Mouse (Mus musculus) urinary bladder, postnatal 25 days (tissue): ENCODE results near the gene Ccdc141.
"Not testable (repeated sequence)": the region's sequence is repeated elsewhere in the genome, so short reads cannot be mapped to it uniquely, and the experiment has no call there.

Source experiments
- DNase-seq: peaks from one replicate; pipeline ENCODE4 v3.0.0; 2022; ENCODE audit warnings: low spot score

Ccdc141 gene

DNA sequence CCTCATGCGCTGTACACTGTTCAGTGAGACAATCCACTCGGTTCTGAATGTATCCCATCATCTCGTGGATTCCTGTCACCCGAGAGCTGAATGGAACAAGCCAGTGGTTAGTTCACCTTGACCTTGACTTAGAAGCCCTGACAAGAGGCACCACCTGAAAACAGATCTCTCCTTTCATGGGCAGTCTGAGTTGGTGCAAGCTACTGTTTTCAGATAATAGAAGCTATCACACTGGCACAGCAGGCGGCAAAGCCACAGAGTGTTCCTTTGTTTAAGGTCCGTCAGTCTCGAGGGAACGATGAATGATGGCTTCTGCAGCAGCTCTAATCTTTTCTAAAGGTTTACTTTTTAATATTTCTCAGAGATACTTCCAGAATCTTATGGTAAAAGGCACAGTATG is 110.8 kb downstream of the Ccdc141 start:
- no peak for DNase-seq

DNA sequence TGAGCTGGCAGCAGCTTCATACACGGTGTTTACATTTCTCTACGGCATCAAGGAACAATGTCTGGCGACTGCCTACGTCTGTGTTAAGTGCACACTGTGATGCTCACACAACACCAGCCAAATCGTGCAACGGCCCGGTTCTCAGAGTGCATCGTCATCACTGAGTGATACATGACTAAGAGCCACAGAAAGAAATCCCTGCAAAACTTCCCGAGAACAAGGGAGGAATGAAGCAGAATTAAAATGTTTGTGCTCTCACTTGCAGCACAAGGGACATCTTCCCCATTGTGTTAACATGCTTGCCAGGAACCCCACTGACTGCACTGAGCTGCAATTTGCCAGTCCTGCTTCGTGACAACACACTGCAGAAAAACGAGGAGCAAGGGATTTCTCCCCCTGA is 114.1 kb downstream of the Ccdc141 start:
- no peak for DNase-seq

DNA sequence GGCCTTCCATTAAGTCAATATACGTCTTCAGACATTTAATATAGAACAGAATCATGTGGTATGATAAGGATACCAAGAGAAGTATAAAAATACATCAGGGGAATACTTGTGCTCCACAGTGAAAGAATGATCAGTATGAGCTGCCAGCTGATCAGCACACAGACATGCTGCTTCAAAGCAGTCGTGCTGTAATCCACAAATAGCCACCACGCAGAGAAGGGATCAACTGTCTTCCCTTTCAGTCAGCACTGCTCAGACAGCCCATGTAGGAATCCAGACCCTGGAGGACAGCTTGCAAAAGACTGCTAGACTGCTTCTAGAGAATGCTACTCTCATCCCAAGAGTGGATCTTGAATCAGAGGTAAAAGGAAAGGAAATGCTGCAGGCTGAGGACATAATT is 127.5 kb downstream of the Ccdc141 start:
- no peak for DNase-seq

DNA sequence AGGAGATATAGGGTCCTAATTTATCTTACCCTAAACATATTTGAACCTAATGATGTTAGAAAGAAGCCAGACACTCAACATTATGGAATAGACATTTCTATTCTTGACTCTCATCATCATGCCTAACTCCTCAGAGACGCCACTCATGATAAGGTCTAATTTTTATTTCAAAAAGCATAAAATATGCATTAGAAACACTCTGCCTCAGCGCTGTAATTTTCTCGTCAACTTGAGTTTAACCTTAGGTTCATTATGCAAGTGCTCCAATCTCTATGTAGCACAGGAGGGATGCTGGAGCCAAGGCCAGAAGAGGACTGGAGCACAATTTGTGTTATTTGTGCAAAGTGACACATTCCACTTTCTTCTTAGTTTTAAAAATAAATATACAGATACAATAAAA is 130.8 kb downstream of the Ccdc141 start:
- no peak for DNase-seq

DNA sequence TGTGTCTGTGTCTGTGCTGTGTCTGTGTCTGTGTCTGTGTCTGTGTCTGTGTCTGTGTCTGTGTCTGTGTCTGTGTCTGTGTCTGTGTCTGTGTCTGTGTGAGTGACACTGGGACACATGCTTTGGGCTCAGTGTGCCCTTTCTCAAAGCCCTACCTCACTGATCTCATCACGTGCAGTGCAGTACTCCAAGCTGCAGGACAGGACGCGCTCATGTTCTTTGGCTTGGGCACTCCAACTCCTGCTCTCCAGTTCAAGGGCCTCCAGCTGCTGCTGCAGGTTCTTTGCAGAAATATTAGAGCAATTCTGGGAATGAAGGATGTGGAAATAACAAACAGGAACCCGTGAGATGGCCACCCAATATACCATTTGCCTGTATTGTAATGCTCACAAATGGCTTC is 131.2 kb downstream of the Ccdc141 start:
- no peak for DNase-seq

DNA sequence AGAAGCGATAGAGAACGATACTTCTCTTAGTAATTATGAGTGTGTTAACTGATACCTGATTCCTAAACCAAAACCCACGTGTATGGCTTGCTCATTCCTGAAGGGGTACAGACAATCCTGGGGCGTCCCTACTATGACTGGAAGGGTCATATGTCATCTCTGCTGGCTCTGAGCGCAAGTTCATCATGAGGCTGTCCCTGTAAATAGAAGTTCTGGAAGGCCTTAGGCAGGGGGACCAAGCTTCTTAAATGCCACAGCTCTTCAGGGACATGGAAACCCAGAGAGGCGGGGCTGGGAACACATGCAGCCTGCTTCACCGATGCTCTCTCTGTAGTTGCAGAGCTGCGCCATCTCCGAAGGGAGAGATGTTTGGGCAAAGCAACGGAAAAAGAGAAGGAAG is 133.2 kb downstream of the Ccdc141 start:
- no peak for DNase-seq

DNA sequence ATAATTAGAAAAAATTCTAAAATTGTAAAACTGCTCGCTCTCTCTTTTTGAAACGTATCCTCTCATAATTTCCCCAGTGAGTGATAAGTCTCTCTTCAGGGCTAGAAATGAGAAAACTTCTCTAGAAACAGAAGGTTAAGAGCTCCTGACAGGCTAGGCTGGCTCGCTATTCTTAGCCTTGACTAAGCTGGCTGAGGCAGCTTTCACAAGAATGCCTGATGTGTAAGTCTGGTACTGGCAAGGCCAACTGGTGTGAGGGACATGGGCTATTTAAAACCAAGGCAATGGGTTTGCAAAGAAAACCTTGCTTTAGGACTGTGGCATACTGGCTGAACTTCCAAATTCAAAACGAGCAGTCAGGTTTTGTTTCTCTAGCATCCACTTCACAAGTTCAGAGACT is 136.3 kb downstream of the Ccdc141 start:
- DNase-seq: no peak

DNA sequence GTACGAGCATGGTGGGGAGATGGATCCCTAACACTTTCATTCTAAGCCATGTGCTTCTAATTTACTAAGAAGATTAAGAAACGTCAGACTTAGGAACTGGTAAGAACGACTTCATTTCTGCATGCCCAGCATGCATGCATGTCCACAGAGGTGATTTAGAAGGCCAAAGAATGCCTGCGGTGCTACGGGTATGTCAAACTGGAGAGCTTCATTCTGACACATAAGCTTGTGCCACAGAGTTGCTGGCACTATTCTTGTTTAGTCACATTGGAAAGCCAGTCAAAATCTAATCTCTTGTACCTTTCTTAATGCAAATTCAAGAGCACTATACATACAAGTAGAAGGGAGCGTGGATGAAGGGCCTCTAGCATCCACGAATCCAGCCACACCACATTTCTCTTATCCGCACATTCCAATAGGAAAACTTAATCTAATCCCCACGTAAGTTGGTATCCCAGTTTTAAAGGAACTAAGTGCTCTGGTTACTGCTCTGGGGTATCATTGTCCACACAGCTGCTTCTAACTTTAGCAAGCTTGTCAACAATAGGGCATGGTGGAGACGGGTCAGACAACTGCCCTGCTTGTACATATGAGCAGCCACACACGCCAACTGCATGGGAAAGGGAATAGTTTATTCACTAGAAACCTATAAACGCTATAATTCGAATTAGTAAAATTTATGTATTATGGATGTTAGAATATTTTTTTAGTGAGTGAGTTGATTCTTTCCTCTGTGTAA is 136.9 kb downstream of the Ccdc141 start:
- no peak for DNase-seq

DNA sequence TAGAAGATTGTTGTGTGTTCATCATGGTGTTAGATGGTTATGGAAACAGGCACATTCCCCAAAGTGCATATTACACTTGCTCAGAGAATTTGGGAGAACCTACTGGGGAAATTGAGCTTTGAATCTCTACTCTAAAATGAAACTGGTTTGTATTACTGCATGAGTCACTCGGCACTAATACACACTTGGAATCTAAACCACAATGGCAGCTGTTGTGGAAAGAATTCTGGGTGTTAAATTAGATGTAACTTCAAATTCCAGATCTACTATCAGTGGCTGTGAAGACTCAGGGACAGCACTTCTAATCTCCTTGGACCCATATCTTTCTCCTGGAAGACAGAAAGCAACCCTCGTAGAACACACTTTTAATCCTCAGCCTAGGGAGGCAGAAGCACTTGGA is 149.8 kb downstream of the Ccdc141 start:
- DNase-seq: no peak

DNA sequence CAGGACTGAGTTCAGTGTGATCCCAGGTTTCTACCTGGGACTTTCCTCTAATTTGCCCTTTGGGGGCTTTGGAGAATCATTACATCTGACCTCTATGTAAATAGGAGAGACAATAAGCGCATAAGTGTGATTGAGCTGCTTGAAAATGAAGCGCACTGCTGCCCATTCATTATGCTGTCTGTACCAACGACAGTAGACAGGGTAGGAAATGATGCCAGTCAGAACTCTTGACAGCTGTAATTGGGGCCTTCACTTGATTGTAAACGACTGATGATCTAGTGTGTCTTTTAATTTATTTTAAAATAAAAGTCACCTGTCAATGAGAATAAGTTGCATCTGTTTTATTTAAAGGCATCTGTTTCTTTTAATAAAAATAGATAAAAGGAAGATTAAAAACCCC is 152.7 kb downstream of the Ccdc141 start:
- no peak for DNase-seq

DNA sequence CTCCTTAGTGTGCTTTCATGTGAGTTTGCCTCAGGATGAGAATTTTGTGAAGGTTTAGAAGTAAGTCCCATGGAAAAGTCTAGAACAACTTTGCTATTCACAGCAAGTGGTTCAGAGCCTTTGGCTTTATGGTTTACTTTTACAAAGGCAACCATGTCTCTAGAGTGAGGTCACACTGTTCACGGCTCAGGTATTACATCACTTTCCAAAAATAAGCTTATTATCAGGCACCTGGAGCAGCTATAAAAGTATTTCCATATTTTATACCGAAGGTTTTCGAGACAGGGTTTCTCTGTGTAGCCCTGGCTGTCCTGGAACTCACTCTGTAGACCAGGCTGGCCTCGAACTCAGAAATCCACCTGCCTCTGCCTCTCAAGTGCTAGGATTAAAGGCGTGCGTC is 157.0 kb downstream of the Ccdc141 start:
- DNase-seq: not testable (repeated sequence)

DNA sequence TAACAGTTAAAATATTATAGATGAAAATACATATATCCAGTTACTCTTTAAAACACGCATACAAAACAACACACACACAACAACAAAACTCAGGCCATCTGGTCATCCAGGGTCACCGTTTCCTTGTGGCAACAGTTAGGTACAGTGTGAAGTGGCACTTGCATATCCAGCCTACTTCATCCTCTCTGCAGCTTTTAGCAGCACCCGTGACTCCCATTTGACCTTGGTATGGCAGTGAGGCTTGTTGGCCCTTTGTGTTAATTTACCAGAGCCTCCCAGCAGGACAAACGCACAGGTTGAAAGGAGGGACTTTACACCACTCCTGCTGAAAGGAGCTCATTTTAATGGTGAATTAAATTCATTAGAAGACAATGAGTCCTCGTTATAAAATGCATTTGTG is 158.5 kb downstream of the Ccdc141 start:
- no peak for DNase-seq

DNA sequence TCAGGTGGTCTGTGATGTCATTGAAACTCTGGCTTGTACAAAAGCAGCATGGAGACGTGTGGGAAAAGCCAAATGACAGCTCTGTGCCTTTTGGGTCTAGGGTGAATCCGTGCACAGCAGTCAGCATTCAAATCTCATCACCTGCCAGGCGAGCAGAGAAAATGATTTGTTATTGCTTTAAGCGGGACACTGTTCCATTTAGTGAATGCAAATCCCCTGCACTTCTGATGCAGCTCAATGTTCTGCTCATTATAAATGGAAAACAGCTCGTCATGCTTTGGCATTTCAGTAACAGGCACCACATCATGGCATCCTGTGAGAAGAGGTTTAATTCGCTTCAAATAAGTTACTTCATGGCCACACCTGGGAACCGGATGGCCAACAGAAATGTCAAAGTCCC is 163.4 kb downstream of the Ccdc141 start:
- no peak for DNase-seq

DNA sequence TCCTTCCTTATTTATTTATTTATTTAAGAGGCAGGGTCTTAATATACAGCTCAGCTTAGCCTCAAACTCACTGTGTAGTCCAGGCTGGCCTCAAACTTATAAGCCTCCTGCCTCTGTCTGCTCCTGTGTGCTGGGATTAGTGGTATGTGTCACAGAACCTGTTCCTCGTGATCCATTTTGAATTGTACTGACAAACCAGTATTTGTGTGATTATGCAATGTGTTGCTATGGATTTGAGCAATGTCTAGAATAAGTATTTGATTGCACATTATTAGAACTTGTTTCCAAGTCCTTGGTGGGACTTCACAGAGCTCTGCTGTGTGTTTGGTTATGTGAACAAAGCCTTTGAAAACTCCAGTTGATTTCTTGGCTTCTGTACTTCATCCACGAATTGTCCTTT is 167.3 kb downstream of the Ccdc141 start:
- DNase-seq: no peak

DNA sequence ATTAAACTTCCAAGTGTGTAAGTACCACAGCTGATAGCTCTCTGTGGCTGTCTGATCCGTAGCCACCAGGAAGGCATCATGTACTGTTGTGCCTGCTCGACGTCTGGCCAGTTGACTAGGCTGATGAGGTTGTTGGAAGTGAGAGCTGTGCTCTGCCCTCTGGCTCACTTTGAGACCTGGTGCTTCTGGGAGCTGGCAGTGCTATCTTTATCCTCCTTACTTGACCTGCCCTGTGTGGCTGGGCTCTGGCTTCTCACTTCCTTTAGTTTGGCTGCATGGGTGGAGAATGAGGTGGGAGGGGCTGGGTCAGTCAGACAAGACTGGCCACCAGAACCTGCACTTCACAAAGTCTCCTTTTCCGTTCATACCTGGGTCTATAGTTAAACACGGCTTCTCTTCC is 172.1 kb downstream of the Ccdc141 start:
- no peak for DNase-seq

DNA sequence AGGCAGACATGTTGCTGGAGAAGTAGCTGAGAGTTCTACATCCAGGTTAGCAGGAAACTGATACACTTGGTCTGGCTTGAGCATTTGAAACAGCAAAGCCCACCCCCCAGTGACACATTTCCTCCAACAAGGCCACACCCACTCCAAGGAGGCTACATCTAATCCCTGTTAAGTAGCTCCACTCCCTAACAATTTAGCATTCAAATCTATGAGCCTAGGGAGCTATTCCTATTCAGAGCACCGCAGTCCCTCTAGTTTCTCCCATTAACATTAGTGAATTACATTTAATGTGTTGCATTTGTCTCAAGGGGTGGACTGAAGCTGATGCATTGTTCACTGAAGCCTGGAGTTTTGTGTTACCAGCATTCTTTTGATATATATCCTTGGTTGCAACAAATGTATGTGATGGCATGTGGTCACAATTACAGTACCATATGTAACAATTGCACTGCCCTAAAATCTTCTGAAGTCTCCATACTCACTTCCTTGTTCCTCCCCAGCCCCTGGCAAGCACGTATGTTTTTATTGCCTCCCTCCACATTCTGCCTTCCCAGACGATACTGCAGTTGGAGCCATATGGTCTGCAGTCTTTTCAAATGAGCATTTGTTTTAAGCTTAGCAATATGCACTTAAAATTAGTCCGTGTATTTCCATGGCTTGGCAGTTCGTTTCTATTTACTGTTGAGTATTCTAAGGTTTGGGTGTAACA is 177.8 kb downstream of the Ccdc141 start:
- DNase-seq: no peak

DNA sequence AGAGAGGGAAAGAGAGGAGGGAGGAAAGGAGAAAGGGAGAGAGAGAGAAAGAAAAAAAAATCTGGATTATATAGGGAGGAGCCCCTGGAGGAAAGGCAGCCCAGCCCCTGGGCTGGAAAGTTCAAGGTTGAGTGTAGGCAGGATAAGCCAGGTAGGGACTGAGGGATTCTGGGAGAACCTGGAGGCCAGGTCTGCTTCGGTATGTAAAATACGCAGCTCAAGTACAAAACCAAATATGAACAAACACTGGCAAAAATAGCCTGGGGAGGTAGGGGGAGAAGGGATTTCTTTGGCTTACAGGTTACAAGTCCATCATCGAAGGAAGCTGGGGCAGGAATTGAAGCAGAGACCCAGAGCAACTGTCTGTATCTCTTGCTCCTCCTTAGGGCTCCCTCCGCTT is 183.1 kb downstream of the Ccdc141 start:
- DNase-seq: no peak

DNA sequence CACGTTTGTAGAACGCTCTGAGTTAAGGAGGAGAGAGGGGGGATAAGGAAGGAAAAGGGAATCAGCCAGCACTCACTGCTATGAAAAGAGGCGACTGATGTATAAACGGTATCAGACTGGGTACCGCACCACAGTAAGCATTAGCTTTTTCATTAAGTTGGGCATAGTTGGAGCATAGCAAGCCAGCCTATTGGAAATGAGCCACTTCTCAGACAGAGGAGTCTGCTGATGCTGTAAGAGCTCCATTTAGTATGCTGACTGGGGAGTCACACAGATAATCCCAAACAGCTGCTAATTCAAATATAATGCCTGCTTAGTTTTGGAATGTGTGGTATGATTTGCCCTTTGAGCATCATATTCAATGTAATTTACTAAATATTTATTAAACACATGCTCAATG is 186.1 kb downstream of the Ccdc141 start:
- no peak for DNase-seq

DNA sequence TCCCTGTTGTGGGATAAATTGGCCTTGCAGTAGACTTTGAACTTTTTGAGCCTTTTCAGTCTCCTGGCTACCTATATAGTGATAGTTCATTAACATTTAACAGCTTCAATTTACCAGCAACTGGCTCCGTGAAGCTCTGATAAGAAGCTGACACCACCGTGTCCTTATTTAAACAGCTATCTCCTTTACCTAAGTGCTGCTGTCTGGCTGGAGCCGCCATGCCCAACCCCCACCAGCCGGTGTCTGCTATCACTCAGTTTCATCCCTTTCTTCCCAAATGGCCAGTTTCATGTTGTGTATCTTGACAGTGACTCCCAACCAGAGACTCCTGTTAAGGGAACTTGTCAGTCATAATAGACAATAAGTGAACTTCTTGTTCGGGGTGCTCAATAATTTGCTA is 186.8 kb downstream of the Ccdc141 start:
- DNase-seq: no peak

DNA sequence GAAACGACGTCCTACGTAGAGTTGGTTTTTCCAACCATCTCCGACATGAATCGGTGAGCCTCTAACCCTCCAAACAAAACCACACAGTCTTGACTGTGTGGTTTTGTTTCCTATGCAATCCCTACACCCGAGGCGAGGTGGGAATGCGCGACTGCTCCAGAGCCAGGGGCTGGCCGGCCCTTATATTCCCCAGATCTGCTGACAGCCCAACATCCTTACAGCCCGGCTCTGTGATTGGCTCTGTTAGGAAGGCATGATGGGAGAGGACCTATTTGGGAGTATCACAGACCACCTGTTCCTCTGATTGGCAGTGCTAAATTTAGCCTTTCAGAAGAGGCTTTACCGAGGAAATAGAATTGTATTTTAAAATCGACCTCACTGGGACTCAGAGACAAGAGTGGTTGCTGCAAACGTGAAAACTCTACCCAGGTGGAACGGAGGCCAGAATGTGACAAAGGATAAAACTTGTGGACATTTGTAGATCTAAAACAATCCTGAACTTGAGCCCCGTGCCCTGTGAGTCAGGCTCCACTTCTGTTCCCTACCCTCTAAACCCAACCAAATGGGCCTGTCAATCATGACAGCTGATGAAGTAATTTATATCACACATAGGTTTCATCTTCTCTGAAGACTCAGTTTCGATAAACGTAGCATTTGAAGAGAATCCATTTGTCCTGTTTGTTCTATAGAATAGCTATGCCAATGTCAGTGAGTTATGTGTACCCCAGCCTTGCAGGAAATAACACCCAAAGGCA is 187.9 kb downstream of the Ccdc141 start, which contains the start of gene Ttn:
Ttn (minus strand) TSS at position 157 of the 755 bp plus-strand sequence.
- no peak for DNase-seq

DNA sequence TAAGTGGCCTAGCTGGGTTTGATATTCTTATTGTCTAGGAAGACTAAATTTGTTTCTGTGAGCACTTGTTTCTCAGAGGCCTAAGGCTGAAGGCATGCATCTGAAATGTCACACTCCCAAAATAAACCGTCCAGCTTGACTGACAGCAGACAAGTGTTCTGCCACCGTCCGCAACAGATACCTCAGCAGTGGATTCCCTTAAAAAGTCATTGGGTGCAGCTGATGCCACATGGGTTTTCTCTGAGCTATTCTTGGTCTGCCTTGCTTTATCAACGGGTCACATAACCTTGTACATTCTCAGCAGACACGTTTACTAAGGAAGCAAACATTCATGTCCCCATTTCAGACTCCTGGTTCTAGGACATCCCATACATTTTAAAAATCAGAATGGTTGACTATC is 188.7 kb downstream of the Ccdc141 start:
- DNase-seq: no peak

DNA sequence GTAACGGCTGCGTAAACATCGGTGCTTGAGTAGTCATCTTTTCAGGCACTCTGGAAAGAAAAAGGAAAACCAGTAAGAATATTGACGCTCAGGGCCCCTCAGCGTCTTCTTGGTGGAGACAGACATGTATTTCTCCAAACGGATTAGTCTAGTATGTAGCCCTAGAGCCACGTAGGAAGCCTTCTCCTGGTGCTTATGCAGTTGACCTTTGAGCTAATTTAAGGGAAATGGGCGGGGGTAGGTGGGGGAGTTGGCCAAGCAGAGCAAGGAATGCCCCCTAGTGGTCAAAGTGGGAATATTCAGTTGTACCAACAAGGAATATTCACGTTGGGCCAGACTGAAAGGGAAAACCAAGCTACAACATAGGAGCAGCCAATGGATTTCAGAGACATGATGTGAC is 190.3 kb downstream of the Ccdc141 start:
- no peak for DNase-seq

DNA sequence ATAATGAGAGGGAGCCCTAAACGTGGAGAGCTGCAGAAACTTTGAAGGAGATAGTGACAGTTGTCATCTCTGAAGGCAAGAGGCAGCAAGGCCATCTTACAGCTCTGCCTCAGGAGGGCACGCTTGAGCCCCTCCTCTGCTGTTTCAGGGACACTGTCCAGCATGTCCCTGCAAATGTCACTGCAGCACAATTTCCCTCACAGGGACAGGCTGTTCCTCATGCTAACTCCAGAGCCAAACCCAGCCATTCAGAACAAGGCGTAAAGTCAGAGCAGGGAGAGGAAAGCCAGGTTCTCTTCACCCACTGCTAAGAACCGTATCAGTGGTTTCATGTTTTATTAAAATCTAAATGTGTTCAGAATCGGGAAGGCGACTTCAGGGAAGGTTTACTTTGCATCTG is 192.8 kb downstream of the Ccdc141 start:
- no peak for DNase-seq
